Mouse (Mus musculus) hindbrain, embryonic 11.5 days (tissue): ENCODE data around the gene Tmem217. TPM values are rescaled to one million over a fixed set of nuclear protein-coding genes. Genes with fewer than 3 reads are reported as not detected.
A peak's percentile ranks its signal among the peaks of the same experiment; 100 is the strongest.

Source experiments
- ATAC-seq: fragments of 200-750 bp; cut with Nextera tagmentation; 2 replicates; pipeline ENCODE4 v1.8.0; 2017; ENCODE audit warnings: mild to moderate bottlenecking, moderate TSS enrichment, moderate library complexity; ENCODE audit not compliant: low FRiP score
- DNase-seq: peaks from one replicate; pipeline ENCODE4 v3.0.0-alpha.2; 2015; ENCODE audit warnings: low spot score
- H3K27ac ChIP-seq: fragments of 300-500 bp; sonication (generic); 2 replicates; pipeline ENCODE4 v1.5.1; 2014; ENCODE audit warnings: mild to moderate bottlenecking, low read depth, low read length
- H3K27me3 ChIP-seq: fragments of 300-500 bp; sonication (generic); 2 replicates; pipeline ENCODE4 v1.6.1; 2014; ENCODE audit warnings: mild to moderate bottlenecking, low read length, moderate library complexity, mixed read lengths; ENCODE audit not compliant: control insufficient read depth, insufficient read depth
- H3K36me3 ChIP-seq: fragments of 300-500 bp; sonication (generic); 2 replicates; pipeline ENCODE4 v1.6.1; 2014; ENCODE audit warnings: mild to moderate bottlenecking, low read length, moderate library complexity, mixed read lengths; ENCODE audit not compliant: control insufficient read depth, insufficient read depth
- H3K4me1 ChIP-seq: fragments of 300-500 bp; sonication (generic); replicated peaks from 2 replicates; pipeline ENCODE4 v1.6.1; 2014; ENCODE audit warnings: low read length, mixed read lengths; ENCODE audit not compliant: control insufficient read depth, insufficient read depth
- H3K4me2 ChIP-seq: fragments of 300-500 bp; sonication (generic); replicated peaks from 2 replicates; pipeline ENCODE4 v1.6.1; 2014; ENCODE audit warnings: mild to moderate bottlenecking, low read depth, low read length
- H3K4me3 ChIP-seq: fragments of 300-500 bp; sonication (generic); 2 replicates; pipeline ENCODE4 v1.5.1; 2014; ENCODE audit warnings: low read depth, low read length
- H3K9ac ChIP-seq: fragments of 300-500 bp; sonication (generic); 2 replicates; pipeline ENCODE4 v1.6.1; 2014; ENCODE audit warnings: low read depth, low read length
- H3K9me3 ChIP-seq: fragments of 300-500 bp; sonication (generic); 2 replicates; pipeline ENCODE4 v1.6.1; 2016; ENCODE audit warnings: low read length; ENCODE audit not compliant: control insufficient read depth
- WGBS: fragments of 180-500 bp; shearing (Covaris S2); extraction: QIAGEN DNeasy Blood & Tissue Kit; methylation state at CpG from one replicate; pipeline ENCODE4 v1.1.7; 2014; 5-methylcytosine and 5-hydroxymethylcytosine counted together
- polyA plus RNA-seq: library from polyadenylated mRNA; unstranded; fragments of >200 nt; fragmentation: Nextera tagmentation; extraction: Ambion mirVana; gene quantifications from 2 replicates; pipeline ENCODE4 v1.2.1, GENCODE M21; 2014

Gene Tmem217
- 0.50 and 0.60 TPM in 2 replicates for polyA plus RNA-seq

- 94% methylated on average over 5 of the region's 5 CpGs for WGBS
- Histone ChIP-seq H3K4me3 (no peak within 1 kb of the TSS), H3K4me1 (no peaks in the 10 kb centered on the region; the same call in 1 of the 2 replicates), H3K4me2 (no peak within 1 kb of the TSS), H3K27me3 (no peaks in the 10 kb centered on the region), H3K9ac (no peak within 1 kb of the TSS), H3K9me3 (no peaks in the 10 kb centered on the region), H3K27ac (no peak within 1 kb of the TSS), H3K36me3 (no peaks in the 10 kb centered on the region)
- no peak for DNase-seq
- ATAC-seq = no peak
These were observed at the start of gene Tmem217 for GRCm38 (mm10) chr17:29552162-29552732. Tmem217 (minus strand) TSS chr17:29552385.

- H3K4me1 ChIP-seq = peaks cover 5% of the 10 kb centered on the region; the same call in 1 of the 2 replicates
- H3K4me2 ChIP-seq = no peak overlapping the region
- no peak overlapping the region for H3K9ac ChIP-seq
- ATAC-seq (no peak), DNase-seq (no peak)
- 80% methylated on average over 4 of the region's 4 CpGs for WGBS
- H3K9me3 ChIP-seq = no peaks in the 10 kb centered on the region
- H3K27ac ChIP-seq = no peak overlapping the region
- no peak overlapping the region for H3K4me3 ChIP-seq
- H3K36me3 ChIP-seq = no peaks in the 10 kb centered on the region
- no peaks in the 10 kb centered on the region for H3K27me3 ChIP-seq
These were observed 49.2 kb upstream of the Tmem217 start for GRCm38 (mm10) chr17:29601391-29601790.

- DNase-seq = no peak
- H3K27ac ChIP-seq = no peak overlapping the region
- H3K4me3 ChIP-seq = no peak overlapping the region
- no peak overlapping the region for H3K4me2 ChIP-seq
- H3K4me1 ChIP-seq = peaks cover 5% of the 10 kb centered on the region; the same call in 1 of the 2 replicates
- no peaks in the 10 kb centered on the region for H3K27me3 ChIP-seq
- ATAC-seq = no peak
- no peaks in the 10 kb centered on the region for H3K9me3 ChIP-seq
- 92% methylated on average over 8 of the region's 8 CpGs for WGBS
- H3K9ac ChIP-seq = no peak overlapping the region
- no peaks in the 10 kb centered on the region for H3K36me3 ChIP-seq
These were observed 47.4 kb upstream of the Tmem217 start for GRCm38 (mm10) chr17:29599537-29599936.

GRCm38 (mm10) chr17:29599051-29599450 lies 46.9 kb upstream of the Tmem217 start:
- no peak overlapping the region for H3K4me2 ChIP-seq
- H3K36me3 ChIP-seq = no peaks in the 10 kb centered on the region
- no peaks in the 10 kb centered on the region for H3K9me3 ChIP-seq
- no peak overlapping the region for H3K9ac ChIP-seq
- H3K4me3 ChIP-seq = no peak overlapping the region
- H3K27ac ChIP-seq = no peak overlapping the region
- ATAC-seq (no peak), DNase-seq (no peak)
- no peaks in the 10 kb centered on the region for H3K27me3 ChIP-seq
- WGBS = 94% methylated on average over 14 of the region's 14 CpGs
- H3K4me1 ChIP-seq = peaks cover 5% of the 10 kb centered on the region; the same call in 1 of the 2 replicates

- H3K9me3 ChIP-seq = no peaks in the 10 kb centered on the region
- H3K4me3 ChIP-seq = no peak overlapping the region
- H3K9ac ChIP-seq = no peak overlapping the region
- 69% methylated on average over 13 of the region's 13 CpGs for WGBS
- no peaks in the 10 kb centered on the region for H3K36me3 ChIP-seq
- no peaks in the 10 kb centered on the region for H3K27me3 ChIP-seq
- peaks cover 5% of the 10 kb centered on the region; the same call in 1 of the 2 replicates for H3K4me1 ChIP-seq
- H3K4me2 ChIP-seq = no peak overlapping the region
- no peak overlapping the region for H3K27ac ChIP-seq
- DNase-seq (no peak), ATAC-seq (no peak)
These were observed 44.6 kb upstream of the Tmem217 start for GRCm38 (mm10) chr17:29596771-29597132.

GRCm38 (mm10) chr17:29595891-29596770 lies 43.9 kb upstream of the Tmem217 start:
- no peaks in the 10 kb centered on the region for H3K27me3 ChIP-seq
- ATAC-seq = no peak
- H3K27ac ChIP-seq = no peak overlapping the region
- DNase-seq = no peak
- H3K4me3 ChIP-seq = no peak overlapping the region
- H3K4me2 ChIP-seq = no peak overlapping the region
- WGBS = 85% methylated on average over 15 of the region's 15 CpGs
- H3K9ac ChIP-seq = no peak overlapping the region
- no peaks in the 10 kb centered on the region for H3K36me3 ChIP-seq
- peaks cover 5% of the 10 kb centered on the region; the same call in 1 of the 2 replicates for H3K4me1 ChIP-seq
- no peaks in the 10 kb centered on the region for H3K9me3 ChIP-seq

GRCm38 (mm10) chr17:29589221-29589898 lies 37.2 kb upstream of the Tmem217 start:
- Histone ChIP-seq H3K4me3 (no peak overlapping the region), H3K4me2 (no peak overlapping the region), H3K9ac (no peak overlapping the region), H3K9me3 (no peaks in the 10 kb centered on the region), H3K36me3 (no peaks in the 10 kb centered on the region), H3K27ac (peak overlapping the region; percentile 54), H3K27me3 (no peaks in the 10 kb centered on the region), H3K4me1 (no peaks in the 10 kb centered on the region; the same call in 1 of the 2 replicates)
- peak; percentile 43; the same call in 1 of the 2 replicates for ATAC-seq
- peak; percentile 17 for DNase-seq
- WGBS = 46% methylated on average over 11 of the region's 11 CpGs

GRCm38 (mm10) chr17:29586921-29587320 lies 34.7 kb upstream of the Tmem217 start:
- Histone ChIP-seq H3K27me3 (no peaks in the 10 kb centered on the region), H3K4me2 (no peak overlapping the region), H3K27ac (no peak overlapping the region), H3K4me3 (no peak overlapping the region), H3K9ac (no peak overlapping the region), H3K4me1 (no peaks in the 10 kb centered on the region; the same call in 1 of the 2 replicates), H3K9me3 (no peaks in the 10 kb centered on the region), H3K36me3 (no peaks in the 10 kb centered on the region)
- 85% methylated on average over 9 of the region's 9 CpGs for WGBS
- DNase-seq (no peak), ATAC-seq (no peak)
